Mouse (Mus musculus): ENCODE results near the gene Slc34a3.
A peak's percentile ranks its signal among the peaks of the same experiment; 100 is the strongest.

Slc34a3 gene

GRCm38 (mm10) chr2:25224766-25225752 lies 9.1 kb downstream of the Slc34a3 start:
- peak; percentile 95 to 99 for DNase-seq (ENCODE audit: low spot score in 2 of 2)

GRCm38 (mm10) chr2:25224492-25224765 lies 9.7 kb downstream of the Slc34a3 start, which contains the start of gene Tubb4b:
Gene Tubb4b (minus strand): TSS chr2:25224702.
- no peak for DNase-seq (ENCODE audit: low spot score in 2 of 2)

GRCm38 (mm10) chr2:25223681-25224491 lies 10.3 kb downstream of the Slc34a3 start:
- DNase-seq (ENCODE audit: low spot score in 2 of 2) = peak; percentile 76 to 78

GRCm38 (mm10) chr2:25221331-25221772 lies 12.8 kb downstream of the Slc34a3 start:
- DNase-seq (ENCODE audit: low spot score in 2 of 2) = no peak

- DNase-seq (ENCODE audit: low spot score in 2 of 2) = no peak
These were observed 15.7 kb downstream of the Slc34a3 start, which contains the start of gene Fam166a for GRCm38 (mm10) chr2:25218445-25218844. Gene Fam166a (plus strand): TSS chr2:25218745.

- DNase-seq (ENCODE audit: low spot score in 2 of 2) = no peak
These were observed 16.5 kb downstream of the Slc34a3 start for GRCm38 (mm10) chr2:25217666-25218065.

GRCm38 (mm10) chr2:25214444-25214843 lies 19.7 kb downstream of the Slc34a3 start, which contains the start of gene Stpg3:
Gene Stpg3 (minus strand): TSS chr2:25214637.
- no peak for DNase-seq (ENCODE audit: low spot score in 2 of 2)

- DNase-seq (ENCODE audit: low spot score in 2 of 2) = no peak
These were observed 20.8 kb downstream of the Slc34a3 start for GRCm38 (mm10) chr2:25213266-25213865.

GRCm38 (mm10) chr2:25211121-25211670 lies 23.0 kb downstream of the Slc34a3 start, which contains the start of gene Nelfb:
Gene Nelfb (minus strand): TSS chr2:25211489.
- peak; percentile 82 to 85 for DNase-seq (ENCODE audit: low spot score in 2 of 2)

GRCm38 (mm10) chr2:25210686-25211085 lies 23.5 kb downstream of the Slc34a3 start:
- no peak for DNase-seq (ENCODE audit: low spot score in 2 of 2)

- DNase-seq (ENCODE audit: low spot score in 2 of 2) = no peak
These were observed 26.6 kb downstream of the Slc34a3 start for GRCm38 (mm10) chr2:25207593-25207992.

GRCm38 (mm10) chr2:25203631-25204214 lies 30.4 kb downstream of the Slc34a3 start:
- no peak for DNase-seq (ENCODE audit: low spot score in 2 of 2)

GRCm38 (mm10) chr2:25200631-25201030 lies 33.5 kb downstream of the Slc34a3 start:
- DNase-seq (ENCODE audit: low spot score in 2 of 2) = no peak

- no peak for DNase-seq (ENCODE audit: low spot score in 2 of 2)
These were observed 36.2 kb downstream of the Slc34a3 start for GRCm38 (mm10) chr2:25197946-25198345.

GRCm38 (mm10) chr2:25197191-25197590 lies 37.0 kb downstream of the Slc34a3 start:
- no peak for DNase-seq (ENCODE audit: low spot score in 2 of 2)

GRCm38 (mm10) chr2:25196172-25196954 lies 37.8 kb downstream of the Slc34a3 start, which contains the start of gene Tor4a:
Gene Tor4a (minus strand): TSS chr2:25196886.
- peak; percentile 71 to 73 for DNase-seq (ENCODE audit: low spot score in 2 of 2)

- peak; percentile 55 to 62 for DNase-seq (ENCODE audit: low spot score in 2 of 2)
These were observed 38.7 kb downstream of the Slc34a3 start for GRCm38 (mm10) chr2:25195211-25196156.

GRCm38 (mm10) chr2:25194486-25195171 lies 39.5 kb downstream of the Slc34a3 start:
- peak; percentile 32 to 33 for DNase-seq (ENCODE audit: low spot score in 2 of 2)
